Mouse (Mus musculus) C2C12 (cell line): ENCODE results near the gene Tbc1d1.

Experiments used
- CTCF ChIP-seq: IDR thresholded peaks from one replicate; pipeline ENCODE4 v1.5.1; 2011; ENCODE audit not compliant: control insufficient read depth, insufficient read depth, insufficient read length
- FOSL1 ChIP-seq: IDR thresholded peaks from one replicate; pipeline ENCODE4 v1.8.0; 2011; ENCODE audit warnings: mild to moderate bottlenecking, low read length; ENCODE audit not compliant: poor library complexity, insufficient read depth, severe bottlenecking
- MAX ChIP-seq: IDR thresholded peaks from one replicate; pipeline ENCODE4 v1.6.1; 2011; ENCODE audit warnings: mild to moderate bottlenecking, control low read depth

DNA sequence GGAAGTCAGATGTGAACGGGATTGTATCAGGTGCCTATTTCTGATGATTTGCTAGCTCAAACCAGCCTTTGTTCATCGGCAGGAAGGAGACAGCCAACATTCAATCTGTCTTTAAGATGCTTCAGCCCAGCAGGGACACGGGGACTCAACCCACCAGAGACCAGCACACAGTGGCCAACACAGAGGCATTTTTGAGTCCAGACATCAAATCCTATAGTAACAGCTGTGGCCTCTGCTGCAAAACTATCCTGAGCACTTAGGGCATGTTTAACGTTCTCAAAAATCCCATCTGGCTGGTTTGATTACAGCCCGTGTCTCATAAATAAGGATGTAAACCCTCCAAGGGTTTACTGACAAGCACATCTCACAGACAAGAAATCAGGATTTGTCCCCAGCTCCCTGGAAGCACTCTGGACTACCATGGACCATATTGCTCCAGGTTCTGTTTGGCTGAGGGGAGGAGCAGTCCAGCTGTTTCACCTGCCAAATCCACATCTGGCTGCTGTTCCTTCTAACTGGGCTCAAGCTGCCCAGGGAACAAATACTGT is 207.8 kb downstream of the Tbc1d1 start:
- no peak for TF ChIP-seq MAX
- no peak for TF ChIP-seq CTCF
- TF ChIP-seq FOSL1: no peak
